Mouse (Mus musculus) MN1 (cell line): ENCODE measurements around the gene Csrp1.

ENCODE experiments used
- DNase-seq: peaks from one replicate; pipeline ENCODE4 v3.0.0-alpha.2; 2016; ENCODE audit warnings: low spot score

Csrp1 gene

DNA sequence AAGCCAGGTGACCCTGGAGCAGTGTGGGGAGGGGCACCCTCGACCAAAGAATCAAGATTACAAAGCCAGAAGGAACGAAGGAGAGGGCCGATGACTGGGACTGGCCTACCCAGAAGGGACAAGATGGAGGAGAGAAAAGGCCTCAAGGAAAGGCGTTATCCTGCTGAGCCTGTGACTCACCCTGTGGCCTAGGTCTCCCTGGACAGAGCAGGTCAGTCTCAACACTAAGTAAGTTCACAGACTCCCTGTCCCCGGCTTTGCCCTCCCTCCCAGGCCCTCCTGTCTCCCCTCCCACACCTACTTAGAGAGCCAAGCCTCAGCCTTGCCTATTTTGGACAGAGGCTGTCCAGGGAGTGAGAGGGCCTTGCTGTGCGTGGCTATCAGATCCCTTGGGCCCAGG is at the start of gene Csrp1:
TSS of gene Csrp1 (plus strand) at position 79 of the 400 bp plus-strand sequence.
- no peak for DNase-seq

DNA sequence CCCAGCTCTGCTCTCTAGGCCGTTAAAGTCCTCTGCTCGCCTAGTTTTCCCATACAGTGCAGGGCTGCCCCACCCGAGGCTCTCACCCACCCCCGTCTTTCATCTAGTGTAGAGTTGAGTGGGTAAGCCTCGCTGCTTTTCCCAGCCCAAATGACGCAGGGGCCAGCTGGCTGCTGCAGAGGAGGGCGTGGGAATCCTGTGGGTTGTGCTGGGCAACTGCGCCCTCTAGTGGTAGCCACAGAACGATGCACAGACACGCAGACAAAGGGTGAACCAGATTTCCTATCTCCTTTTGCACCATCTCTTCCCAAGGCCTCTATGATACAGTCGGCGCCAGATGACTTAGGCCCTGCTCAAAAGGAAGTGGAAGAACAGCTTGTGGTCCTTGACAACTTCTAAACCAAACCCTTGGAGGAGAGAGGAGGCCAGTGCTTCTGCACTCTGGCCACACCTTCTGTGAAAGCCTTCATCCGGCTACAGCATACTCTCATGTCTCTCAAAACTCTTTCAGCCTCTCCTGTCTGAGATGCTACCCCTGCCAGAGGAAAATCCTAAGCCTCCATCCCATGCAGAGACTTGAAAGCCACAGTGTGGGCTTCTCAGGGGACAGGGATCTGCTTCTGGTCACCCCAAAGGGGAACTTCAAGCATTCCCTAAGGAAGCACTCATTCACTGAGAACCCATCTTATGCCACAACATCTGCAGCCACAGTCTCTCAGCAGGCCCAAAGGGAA is 49.3 kb upstream of the Csrp1 start:
- peak; percentile 89 for DNase-seq

DNA sequence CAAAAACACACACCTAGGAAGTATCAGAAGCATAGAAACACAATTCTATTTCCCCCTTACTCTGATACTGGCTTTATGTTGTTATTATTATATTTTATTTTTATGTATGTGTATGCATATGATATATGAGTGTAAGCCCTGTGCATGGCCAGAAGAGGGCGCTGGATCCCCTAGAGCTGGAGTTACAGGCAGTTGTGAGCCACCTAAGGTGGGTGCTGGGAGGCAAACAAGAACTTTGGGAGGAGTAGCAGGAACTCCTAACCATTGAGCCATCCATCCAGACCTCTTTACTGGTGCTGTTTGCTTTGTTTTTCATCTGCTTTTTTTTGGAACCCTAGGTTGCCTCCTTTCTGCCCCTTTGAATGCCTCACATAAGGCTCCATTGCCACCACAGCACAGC is 48.5 kb upstream of the Csrp1 start:
- DNase-seq: no peak

DNA sequence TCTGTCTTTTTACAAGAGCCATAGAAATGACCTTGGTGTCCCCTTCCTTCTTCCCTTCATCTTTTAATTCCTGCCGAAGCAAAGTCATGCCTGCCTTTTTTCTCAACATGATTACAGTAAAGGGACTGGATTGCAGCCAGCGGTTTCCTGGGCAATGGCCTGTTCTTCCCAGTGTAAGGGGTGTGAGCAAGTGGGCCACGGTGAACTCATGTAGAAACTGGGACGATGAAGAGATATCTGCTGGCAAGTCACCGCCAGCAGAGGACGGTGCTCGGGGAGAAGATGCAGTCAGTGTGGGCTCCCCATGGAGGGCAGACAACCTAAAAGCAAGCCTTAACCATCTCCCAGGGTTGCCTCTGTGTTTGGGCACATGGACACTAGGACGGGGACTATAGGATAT is 47.9 kb upstream of the Csrp1 start:
- DNase-seq: peak; percentile 82

DNA sequence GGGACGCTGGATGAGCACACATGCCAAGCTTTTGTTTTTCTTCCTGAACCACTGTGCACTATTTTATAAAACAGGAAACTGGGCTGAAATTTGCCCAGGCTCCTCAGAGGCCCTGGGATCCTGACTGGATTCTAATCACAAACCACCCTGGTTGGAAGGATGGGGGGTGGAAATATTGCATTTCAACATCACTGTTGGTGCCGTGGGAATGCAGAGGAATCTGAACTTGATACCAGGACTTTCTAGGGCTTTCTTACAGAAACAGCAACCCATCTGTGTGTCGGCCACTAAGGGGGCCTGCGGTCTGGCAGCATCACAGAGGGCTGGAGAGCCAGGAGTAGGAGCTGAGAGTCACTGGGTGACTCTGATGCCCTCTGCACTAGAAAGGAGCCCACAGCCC is 47.5 kb upstream of the Csrp1 start:
- DNase-seq: no peak

DNA sequence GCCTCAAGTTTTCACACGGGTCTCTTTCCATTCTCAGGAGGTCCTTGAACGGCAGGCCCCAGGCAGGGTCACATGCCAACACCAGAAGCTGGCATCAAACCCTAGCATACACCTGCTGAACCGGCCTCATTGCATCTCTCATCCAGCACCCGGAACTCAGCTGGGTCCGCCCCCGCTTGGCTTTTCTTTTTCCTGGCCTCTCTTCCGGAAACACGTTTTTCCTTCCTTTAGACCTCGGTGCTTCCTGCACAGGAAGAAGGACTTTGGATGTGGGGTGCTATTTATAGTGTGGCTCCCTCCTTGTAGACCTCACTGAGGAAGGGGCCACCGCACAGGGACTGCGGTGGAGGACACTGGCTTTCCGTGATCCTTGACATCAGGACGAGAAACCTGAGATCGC is 46.4 kb upstream of the Csrp1 start:
- no peak for DNase-seq

DNA sequence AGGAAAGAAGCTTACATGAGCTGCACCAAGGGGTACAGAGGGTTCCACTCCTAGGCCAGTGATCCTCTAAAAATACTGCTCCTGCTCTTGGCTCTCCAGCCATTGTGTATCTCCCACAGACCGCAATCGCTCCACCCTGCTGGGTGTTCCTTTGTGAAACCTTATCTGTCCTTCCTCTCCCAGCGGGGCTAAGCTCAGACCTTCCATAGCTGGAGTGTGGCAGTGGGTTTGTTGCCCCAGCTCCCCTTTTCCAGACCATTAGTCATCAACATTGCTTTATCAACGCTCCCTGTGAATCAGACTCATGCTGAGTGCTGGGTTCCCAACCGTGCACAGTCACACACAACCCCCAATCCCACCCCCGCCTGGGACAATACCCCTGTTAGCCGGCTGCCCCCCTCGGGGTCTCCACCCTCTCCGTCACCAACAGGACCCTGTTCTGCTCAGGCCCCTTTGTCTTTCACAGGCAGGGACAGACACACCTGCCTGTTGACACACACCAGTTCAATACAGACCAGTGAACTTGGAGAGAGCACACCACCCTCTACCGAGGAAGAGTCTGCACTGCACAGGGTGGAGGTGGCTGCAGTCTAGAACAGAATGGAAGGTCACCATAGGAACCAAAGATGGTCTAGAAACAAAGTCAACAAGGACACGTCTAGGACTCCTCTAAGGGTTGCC is 44.3 kb upstream of the Csrp1 start:
- DNase-seq: no peak

DNA sequence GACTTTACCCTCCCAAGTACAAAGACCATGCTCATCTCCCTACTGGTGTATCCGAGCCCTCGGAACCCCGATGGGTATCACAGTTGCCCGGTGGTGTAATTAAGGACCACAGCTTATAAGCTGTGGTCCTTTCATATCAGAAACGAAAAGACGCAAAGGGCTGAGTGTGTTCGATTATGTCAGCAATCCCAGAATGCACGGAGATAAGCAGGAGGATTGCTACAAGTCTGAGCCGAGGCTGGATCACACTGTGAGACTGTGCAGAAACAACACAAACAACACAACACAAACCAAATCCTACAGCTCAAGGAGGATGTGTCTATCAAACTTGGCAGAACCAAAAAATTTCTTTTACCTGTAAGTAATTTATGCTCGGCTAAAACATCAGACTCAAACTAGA is 43.6 kb upstream of the Csrp1 start:
- no peak for DNase-seq

DNA sequence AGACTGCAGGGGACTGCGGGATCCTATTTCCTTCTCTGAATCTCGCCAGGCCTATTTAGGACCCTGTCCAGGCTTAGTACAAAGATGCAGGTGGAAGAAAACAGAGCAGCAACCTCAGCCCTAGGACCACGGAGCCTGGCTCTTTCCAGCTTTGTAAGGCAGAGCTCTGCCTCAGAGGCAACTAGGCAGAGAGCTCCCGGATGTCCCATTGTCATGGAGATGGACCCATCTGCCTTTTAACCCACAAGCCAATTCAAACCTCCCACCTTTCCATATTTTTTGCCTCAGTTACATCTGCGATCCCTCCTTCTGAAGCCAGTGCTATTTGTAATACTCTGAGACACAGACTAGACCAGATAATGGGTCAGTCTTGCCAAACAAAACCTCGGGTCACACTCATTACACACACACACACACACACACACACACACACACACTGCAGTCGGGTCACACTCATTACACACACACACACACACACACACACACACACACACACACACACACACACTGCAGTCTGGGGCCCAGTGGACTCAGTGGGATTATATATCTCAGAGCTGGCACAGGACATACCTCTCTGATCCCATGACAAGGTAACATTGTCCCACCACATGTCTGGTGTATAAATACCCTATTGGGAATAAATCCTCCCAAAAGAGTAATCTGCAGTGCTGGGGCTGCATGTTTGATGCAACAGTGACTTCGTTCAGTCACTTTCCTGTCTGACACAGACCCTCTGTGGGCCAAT is 42.8 kb upstream of the Csrp1 start:
- DNase-seq: no peak

DNA sequence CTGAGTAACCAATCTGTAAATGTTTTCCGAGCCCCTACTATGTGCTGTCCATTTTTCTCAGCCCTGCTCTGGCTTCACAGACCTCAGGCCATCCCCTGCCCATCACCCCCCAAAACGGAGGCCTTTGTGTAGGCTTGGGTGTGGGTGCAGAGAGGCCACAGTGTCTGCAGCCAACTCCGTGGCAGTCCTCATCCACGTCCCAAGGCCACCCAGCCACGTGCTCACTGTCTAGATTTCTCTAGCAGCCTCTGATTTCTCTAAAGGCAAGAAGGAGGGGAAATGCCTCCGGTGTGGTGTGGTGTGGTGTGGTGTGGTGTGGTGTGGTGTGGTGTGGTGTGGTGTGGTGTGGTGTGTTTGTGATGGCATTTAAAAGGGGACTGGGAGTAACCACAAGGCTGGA is 41.7 kb upstream of the Csrp1 start:
- DNase-seq: no peak

DNA sequence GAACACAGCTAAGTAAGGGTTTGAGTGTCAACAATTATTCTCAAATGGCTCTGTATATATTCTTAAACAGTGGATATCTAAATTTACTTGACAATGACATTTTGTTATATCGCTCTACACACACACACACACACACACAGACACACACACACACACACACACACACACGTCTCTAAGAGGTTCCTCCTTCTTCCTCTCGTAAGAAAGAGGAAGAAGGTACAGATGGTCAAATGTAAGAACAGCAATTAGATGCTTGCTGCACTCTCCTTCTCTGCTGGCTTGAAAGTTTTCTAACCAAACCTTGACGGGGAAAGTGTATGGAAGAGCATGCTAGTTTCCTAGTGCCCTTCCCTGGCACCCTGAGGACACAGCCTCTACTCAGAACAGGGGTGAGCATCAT is 39.1 kb upstream of the Csrp1 start:
- DNase-seq: no peak

DNA sequence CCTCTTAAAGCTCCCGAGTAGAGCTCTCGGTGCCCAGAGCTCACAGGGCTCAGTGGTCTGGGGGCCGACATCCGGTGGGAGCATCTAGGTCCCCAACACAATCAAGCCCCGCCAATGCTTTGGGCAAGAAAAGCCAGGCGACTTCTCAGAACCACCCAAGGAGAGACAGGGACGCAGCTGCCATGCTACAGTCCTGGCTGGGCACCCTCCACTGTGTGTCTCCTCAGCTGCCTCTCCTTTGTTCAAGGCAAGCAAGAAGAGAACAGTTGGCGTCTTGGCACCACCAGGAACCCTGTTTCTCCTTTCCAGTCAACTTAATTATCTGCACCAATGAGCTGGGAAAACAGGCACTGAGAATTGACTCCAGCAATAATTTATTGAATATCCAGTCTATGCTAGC is 38.7 kb upstream of the Csrp1 start:
- DNase-seq: no peak

DNA sequence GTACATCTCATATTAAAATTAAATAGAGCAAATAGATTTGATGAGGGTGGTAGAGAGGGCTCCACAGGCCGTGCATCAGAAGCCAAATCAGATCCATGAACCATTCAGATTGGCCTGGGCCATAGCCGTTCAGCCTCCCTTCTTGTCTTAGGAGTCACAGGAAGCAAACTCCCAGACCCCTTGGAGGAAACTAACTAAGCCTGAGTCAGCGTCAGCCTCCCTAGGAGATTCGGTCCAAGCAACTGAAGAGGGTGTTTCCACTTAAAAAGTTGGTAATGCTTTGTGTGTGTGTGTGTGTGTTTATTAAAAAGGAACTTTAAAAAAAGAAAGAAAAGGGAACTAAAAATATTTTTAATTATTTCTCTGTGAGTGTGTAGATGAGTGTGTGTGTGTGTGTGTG is 35.0 kb upstream of the Csrp1 start:
- no peak for DNase-seq

DNA sequence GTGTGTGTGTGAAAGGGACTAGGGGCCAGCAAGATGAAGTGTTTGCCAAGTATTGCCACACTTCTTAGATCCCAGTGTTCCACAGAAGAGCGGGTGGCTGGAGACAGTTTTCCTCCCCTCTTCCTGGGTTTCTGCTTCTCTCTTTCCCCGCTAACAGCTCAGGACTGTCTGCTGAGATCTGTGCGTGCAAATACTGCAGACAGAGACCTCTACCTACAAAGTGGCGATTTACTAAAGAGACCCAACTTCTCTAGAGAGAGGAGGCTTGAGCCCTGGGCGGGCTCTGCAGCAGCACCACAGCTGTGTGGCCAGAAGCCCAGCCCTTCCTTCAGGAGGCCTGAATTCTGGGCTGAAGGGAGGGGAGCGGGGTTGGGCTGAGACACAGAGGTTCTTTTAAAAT is 34.5 kb upstream of the Csrp1 start:
- no peak for DNase-seq

DNA sequence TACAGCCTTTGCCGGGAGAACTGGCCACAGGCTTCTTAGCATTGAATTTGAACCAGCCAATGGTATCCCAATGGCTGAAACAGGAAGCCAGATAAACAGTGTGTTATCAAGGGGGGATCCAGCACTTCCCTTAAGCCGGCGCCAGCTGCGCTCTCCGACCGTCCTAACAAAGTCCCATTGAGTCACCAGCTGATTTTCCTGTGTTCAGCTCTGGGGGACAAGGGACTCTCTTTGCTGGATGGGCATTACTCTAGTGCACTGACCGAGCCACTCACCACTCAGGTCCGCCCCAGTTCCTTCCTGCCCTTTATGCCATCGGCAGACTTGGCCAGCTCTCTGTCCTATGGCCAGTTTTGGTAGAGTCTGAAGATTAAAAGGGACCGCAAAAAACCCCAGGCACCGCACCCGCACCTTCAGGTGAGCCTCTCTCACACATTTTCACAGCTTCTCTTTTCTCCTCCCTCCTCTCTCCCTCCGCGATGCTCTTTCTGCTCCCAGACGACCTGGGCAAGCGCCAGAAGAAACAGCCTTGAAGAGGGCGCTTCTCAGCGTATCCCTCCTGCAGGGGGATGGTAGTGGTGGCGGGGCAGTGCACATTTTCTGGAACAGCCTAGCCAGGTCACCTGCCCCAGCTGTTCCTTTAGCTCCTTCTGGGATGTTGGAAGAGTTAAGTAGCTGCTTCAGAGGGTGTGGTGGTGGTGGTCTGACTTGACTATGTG is 32.9 kb upstream of the Csrp1 start:
- peak; percentile 75 for DNase-seq

DNA sequence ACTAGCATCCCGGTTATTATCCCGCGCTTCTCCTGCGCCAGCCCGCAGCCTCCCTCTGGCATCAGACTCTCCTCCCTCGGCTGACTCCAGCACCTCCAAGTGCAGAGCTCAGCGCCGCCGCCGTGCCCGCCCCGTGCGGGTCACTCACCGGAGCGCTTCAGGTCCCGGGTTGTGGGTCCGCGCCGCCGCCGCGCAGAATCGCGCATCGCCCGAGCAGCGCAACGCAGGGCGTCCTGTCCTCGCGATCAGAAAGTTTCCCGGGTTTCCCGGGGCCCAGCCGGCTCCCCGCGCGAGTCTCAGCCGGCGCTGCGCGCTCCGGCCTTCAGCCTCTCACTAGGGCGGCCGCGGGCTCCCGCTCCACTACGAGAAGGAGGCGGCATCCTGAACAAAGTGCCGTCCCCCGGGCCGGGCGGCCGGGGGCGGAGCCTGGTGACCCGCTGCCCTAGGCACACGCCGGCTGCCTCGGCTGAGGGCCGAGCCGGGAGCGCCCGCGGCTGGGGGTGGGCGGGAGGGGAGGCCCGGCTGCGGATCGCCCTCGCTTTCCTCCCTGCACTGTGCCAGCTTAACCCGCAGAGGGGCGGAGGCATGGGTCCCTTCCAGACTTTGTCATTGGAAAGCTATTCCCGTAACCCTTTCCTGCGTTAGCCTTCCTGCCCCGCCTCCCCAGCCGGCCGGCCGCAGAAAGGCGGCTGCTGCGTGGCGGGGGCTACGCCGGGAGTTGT is 31.9 kb upstream of the Csrp1 start:
- peak; percentile 89 for DNase-seq

DNA sequence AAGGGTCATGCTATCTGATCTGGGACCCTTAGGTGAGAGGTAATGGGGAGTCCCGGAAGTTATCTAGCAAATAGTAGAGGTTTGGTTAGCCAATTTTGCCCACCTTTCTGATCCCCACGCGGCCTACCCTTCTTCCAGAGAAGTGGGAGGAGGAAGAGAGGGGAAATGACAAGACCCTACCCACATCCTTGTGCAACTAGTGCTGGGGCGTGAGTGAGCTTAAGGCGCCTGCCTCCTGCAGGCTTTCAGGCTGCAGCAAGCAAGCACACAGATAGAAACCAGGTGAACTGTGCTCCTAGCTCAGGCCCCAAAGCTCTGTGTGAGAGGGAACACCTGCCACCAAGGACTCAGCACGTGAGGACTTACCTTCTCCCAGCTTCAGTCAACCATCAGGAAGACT is 31.2 kb upstream of the Csrp1 start:
- no peak for DNase-seq

DNA sequence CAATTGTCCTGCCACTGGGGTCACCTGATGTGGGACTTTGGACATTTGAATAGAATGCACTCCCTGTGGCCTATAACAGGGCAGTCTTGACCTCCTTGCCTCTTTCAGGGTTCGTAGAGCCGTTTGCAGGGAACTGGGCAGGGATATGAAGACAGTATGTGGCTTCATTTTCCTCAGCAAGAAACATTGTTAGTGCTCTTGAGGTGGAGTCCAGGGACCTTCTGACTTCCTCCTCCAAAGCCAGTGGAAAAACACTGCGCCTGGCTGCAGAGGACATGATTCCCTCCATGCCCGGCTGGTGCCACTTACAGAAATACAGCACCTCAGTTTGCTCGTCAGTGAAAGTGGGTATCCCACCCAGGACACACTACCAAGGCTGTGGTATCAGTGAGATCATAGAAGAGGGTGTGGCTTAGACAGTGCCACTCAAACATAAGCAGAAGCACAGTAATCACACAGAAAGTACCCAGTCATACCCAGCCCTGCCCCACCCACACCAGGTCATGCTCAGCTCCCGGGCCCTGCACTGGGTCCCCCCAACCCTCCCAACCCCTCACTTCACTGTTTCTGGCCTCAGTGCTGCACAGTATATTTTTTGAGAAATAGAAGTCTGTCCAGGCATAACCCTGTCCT is 29.0 kb upstream of the Csrp1 start:
- no peak for DNase-seq

DNA sequence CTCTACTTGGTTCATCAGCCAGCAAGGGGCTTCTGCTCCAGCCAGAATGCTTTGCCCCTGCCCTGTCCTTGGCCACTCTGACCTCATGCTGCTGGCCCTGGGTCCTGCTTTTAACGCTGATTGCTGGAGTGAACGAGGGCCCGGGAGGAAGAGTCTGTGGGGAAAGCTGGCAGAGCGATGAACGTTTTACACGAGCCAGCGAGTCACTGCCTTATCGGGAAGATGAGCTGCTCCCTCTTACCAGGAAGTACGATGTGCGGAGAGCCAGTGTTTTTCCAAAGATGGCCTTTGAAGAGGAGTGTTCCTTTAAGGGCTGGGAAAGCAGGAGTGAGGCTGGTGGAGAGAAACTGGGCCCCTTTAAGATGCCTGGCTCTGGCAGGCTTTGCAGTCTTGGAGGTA is 28.4 kb upstream of the Csrp1 start:
- peak; percentile 59 for DNase-seq

DNA sequence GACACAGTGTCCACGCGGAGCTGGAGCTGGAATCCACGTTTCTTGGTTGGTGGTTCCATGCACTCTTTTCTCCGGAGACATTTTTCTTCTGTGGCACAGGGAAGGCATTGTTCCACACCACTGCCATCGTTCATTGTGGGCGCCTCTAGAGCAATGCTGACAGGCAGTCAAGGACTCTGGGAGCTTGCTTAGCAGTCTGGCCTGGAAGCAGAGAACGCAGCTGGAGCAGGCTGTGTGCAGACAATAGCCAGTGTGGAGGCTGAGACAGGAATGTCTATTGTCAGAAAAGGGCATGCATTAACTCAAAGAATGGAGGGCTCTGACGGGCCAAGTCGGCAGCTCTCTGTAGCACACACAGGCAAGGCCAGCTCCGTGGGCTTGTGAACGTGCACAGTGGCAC is 25.7 kb upstream of the Csrp1 start:
- DNase-seq: no peak

DNA sequence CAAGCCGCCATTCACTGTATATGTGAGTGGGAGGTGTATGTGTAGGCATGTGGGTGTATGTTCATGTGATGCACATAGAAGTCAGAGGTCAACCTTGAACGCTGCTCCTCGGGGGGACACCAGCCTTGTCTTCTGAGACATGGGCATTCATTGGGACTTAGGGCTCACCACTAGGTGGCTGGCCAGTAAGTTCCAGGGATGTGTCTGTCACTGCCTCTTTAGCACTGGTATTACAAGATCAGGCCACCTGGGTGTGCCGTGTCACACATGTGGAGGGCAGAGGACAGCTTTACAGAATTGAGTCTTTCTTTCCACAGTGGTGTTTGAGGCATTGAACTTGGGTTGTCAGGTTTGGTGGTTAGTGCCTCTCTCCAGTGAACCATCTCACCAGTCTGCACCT is 22.4 kb upstream of the Csrp1 start:
- peak; percentile 26 for DNase-seq
